Mouse (Mus musculus) 3134 (cell line): ENCODE measurements at regions not wholly inside any gene's neighbourhood (a gene's known extent, or its start where the extent isn't known, plus 50 kb on each side); places are given as distances from the start of the nearest gene placed in this dataset.

Experiments
- DNase-seq: peaks from one replicate; pipeline ENCODE4 v3.0.0-alpha.2; 2011; ENCODE audit warnings: low spot score; ENCODE audit not compliant: insufficient read length; ENCODE audit errors: extremely low read depth

- DNase-seq, result no peak
Observed at GRCm38 (mm10) chr8:26795616-26796015, 181.5 kb upstream of the Zfp703 start.

- DNase-seq, result no peak
Observed at GRCm38 (mm10) chr8:26799814-26800213, 177.3 kb upstream of the Zfp703 start.

- no peak for DNase-seq
Observed at GRCm38 (mm10) chr8:26804089-26804488, 173.0 kb upstream of the Zfp703 start.

- DNase-seq, result no peak
Observed at GRCm38 (mm10) chr8:26804901-26805341, 172.2 kb upstream of the Zfp703 start.

- no peak for DNase-seq
Observed at GRCm38 (mm10) chr8:26805371-26805821, 171.7 kb upstream of the Zfp703 start.

- DNase-seq, result no peak
Observed at GRCm38 (mm10) chr8:26808111-26808651, 168.9 kb upstream of the Zfp703 start.

GRCm38 (mm10) chr8:26808771-26809170 lies 168.4 kb upstream of the Zfp703 start:
- no peak for DNase-seq

- no peak for DNase-seq
Observed at GRCm38 (mm10) chr8:26809943-26810342, 167.2 kb upstream of the Zfp703 start.

- no peak for DNase-seq
Observed at GRCm38 (mm10) chr8:26811533-26812236, 165.4 kb upstream of the Zfp703 start.

- DNase-seq, result peak; percentile 75
Observed at GRCm38 (mm10) chr8:26813198-26813815, 163.8 kb upstream of the Zfp703 start.

- DNase-seq, result no peak
Observed at GRCm38 (mm10) chr8:26815020-26815584, 162.0 kb upstream of the Zfp703 start.

GRCm38 (mm10) chr8:26816977-26817376 lies 160.1 kb upstream of the Zfp703 start:
- DNase-seq, result no peak

GRCm38 (mm10) chr8:26824189-26824941 lies 152.8 kb upstream of the Zfp703 start:
- DNase-seq, result peak; percentile 37

- DNase-seq, result no peak
Observed at GRCm38 (mm10) chr8:26828311-26828909, 148.7 kb upstream of the Zfp703 start.

- no peak for DNase-seq
Observed at GRCm38 (mm10) chr8:26829313-26829712, 147.8 kb upstream of the Zfp703 start.

GRCm38 (mm10) chr8:26831148-26831547 lies 146.0 kb upstream of the Zfp703 start:
- DNase-seq, result no peak

GRCm38 (mm10) chr8:26831790-26832189 lies 145.3 kb upstream of the Zfp703 start:
- peak; percentile 38 for DNase-seq

- DNase-seq, result no peak
Observed at GRCm38 (mm10) chr8:26832546-26832945, 144.6 kb upstream of the Zfp703 start.

- no peak for DNase-seq
Observed at GRCm38 (mm10) chr8:26833297-26833696, 143.8 kb upstream of the Zfp703 start.

GRCm38 (mm10) chr8:26833784-26834183 lies 143.3 kb upstream of the Zfp703 start:
- DNase-seq, result no peak
